Mouse (Mus musculus) neural tube, embryonic 15.5 days (tissue): ENCODE results near the gene Larp1. TPM values are rescaled to one million over a fixed set of nuclear protein-coding genes. Genes with fewer than 3 reads are reported as not detected.

ENCODE experiments used
- ATAC-seq: fragments of 200-750 bp; cut with Nextera tagmentation; 2 replicates; pipeline ENCODE4 v1.8.0; 2017; ENCODE audit warnings: mild to moderate bottlenecking, moderate TSS enrichment, moderate library complexity; ENCODE audit not compliant: low FRiP score
- H3K27ac ChIP-seq: fragments of 300-500 bp; sonication (generic); replicated peaks from 2 replicates; pipeline ENCODE4 v1.5.1; 2015; ENCODE audit warnings: mild to moderate bottlenecking, inconsistent platforms
- H3K27me3 ChIP-seq: fragments of 300-500 bp; sonication (generic); replicated peaks from 2 replicates; pipeline ENCODE4 v1.6.1; 2015; ENCODE audit warnings: inconsistent platforms
- H3K36me3 ChIP-seq: fragments of 300-500 bp; sonication (generic); 2 replicates; pipeline ENCODE4 v1.6.1; 2015; ENCODE audit warnings: inconsistent platforms
- H3K4me1 ChIP-seq: fragments of 300-500 bp; sonication (generic); 2 replicates; pipeline ENCODE4 v1.6.1; 2015; ENCODE audit warnings: inconsistent platforms
- H3K4me2 ChIP-seq: fragments of 300-500 bp; sonication (generic); 2 replicates; pipeline ENCODE4 v1.6.1; 2015; ENCODE audit warnings: inconsistent platforms, mild to moderate bottlenecking, moderate library complexity
- H3K4me3 ChIP-seq: fragments of 300-500 bp; sonication (generic); replicated peaks from 2 replicates; pipeline ENCODE4 v1.5.1; 2015; ENCODE audit warnings: mild to moderate bottlenecking, inconsistent platforms
- H3K9ac ChIP-seq: fragments of 300-500 bp; sonication (generic); replicated peaks from 2 replicates; pipeline ENCODE4 v1.6.1; 2015; ENCODE audit warnings: mild to moderate bottlenecking, inconsistent platforms
- H3K9me3 ChIP-seq: fragments of 300-500 bp; sonication (generic); replicated peaks from 2 replicates; pipeline ENCODE4 v1.6.1; 2016; ENCODE audit warnings: inconsistent platforms
- WGBS: fragments of 180-500 bp; shearing (Covaris S2); methylation state at CpG from one replicate; pipeline ENCODE4 v1.1.7; 2015; ENCODE audit warnings: mixed read lengths; 5-methylcytosine and 5-hydroxymethylcytosine counted together
- polyA plus RNA-seq: library from polyadenylated mRNA; unstranded; fragments of >200 nt; fragmentation: Nextera tagmentation; extraction: Ambion mirVana; gene quantifications from 2 replicates; pipeline ENCODE4 v1.2.1, GENCODE M21; 2015

Larp1 gene
- 19.9 and 20.5 TPM in 2 replicates for polyA plus RNA-seq

DNA sequence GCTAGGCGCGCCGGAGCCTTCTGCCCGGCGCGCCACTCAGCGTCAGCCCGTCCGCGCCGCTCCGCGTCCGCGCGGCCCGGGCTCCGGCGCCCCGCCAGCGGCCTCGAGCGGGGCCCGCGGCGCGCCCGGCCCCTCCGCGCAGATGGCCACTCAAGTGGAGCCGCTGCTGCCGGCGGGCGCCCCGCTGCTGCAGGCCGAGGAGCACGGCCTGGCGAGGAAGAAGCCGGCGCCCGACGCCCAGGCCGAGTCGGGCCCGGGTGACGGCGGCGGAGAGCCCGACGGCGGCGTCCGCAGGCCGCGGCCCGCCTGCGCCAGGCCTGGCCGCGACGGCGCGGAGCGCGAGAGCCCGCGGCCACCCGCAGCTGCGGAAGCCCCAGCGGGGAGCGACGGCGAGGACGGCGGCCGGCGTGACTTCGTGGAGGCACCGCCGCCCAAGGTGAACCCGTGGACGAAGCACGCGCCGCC is at the start of gene Larp1:
Gene Larp1 (plus strand): TSS at position 14 of the 465 bp plus-strand sequence.
- WGBS: under 1% methylated on average over 52 of the region's 84 CpGs
- peak within 1 kb of the TSS; percentile 88 for H3K9ac ChIP-seq
- peak within 1 kb of the TSS; percentile 96 for H3K4me2 ChIP-seq
- peaks cover 34% of the 10 kb centered on the region for H3K4me1 ChIP-seq
- no peaks in the 10 kb centered on the region for H3K9me3 ChIP-seq
- peak within 1 kb of the TSS; percentile 75 for H3K4me3 ChIP-seq
- H3K36me3 ChIP-seq: no peaks in the 10 kb centered on the region
- H3K27ac ChIP-seq: peak within 1 kb of the TSS; percentile 92
- peak; percentile 71; the same call in 1 of the 2 replicates for ATAC-seq
- no peaks in the 10 kb centered on the region for H3K27me3 ChIP-seq

DNA sequence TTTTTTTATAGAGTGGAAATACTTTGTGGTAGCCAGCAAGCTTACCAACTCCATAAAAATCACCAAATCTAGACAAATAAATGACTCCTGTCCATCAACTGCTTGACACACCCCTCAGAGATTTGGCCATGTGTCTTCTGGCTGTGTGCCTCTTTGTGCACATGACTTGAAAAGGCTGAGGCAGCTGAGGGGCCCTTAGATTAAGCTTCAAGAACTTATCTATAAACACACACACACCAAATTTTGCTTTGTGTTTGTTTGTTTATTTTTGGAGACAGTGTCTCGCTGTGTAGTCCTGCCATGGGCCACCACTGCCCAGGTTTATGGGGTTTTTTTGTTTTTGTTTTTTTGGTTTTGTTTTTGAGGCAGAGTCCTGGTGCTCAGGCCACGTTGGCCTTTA is 48.9 kb upstream of the Larp1 start:
- Histone ChIP-seq H3K4me1 (peaks cover 16% of the 10 kb centered on the region), H3K9ac (no peak overlapping the region), H3K27ac (no peak overlapping the region), H3K4me2 (no peak overlapping the region), H3K9me3 (no peaks in the 10 kb centered on the region), H3K4me3 (no peak overlapping the region), H3K27me3 (no peaks in the 10 kb centered on the region), H3K36me3 (no peaks in the 10 kb centered on the region)
- no peak for ATAC-seq
- 83% methylated on average over 2 of the region's 2 CpGs for WGBS

DNA sequence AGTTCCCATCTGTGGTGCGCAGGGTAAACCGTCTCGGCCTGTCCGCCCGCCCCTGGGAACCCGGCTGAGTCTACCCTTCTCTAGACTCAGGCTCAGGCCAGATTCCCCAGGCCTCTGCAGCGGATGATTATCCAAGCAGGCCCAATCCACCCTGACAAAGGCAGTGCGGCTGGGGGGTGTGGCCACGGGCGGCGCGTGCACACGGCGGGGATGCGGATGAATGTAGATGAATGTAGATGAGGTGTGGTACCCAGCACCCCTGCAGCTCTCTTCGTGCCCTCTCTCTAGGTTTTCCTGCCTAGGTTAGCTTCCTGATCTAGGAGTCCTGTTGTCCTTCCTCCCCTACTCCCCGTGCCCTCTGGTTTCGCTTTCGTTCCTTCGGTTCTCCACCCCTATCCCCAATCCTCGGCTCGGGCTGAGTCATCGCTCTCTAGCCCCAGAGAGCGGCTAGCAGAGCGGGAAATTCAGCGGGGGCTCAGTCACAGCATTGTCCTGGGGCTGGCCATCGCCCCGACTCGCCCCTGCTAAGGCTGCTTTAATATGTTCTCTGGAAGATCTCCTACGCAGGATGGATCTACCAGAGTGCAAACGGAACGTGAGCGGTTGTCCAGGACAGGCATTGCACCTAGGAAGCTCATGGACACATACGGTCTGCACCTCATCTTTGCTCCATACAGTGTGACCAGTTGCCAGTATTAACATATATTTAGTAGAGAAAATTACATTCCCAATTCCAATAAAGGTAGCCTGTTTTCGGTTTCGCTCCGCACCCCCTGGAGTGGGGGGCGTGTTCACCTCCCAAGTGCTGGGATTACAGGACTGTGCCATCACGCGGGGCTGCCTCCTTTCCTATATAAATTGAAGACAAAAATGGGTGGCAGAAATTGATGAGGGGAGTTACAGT is 46.2 kb upstream of the Larp1 start:
- Histone ChIP-seq H3K9me3 (no peaks in the 10 kb centered on the region), H3K4me1 (peaks cover 16% of the 10 kb centered on the region), H3K27me3 (no peaks in the 10 kb centered on the region), H3K4me3 (peak overlapping the region; percentile 55), H3K36me3 (no peaks in the 10 kb centered on the region), H3K27ac (peak overlapping the region; percentile 90), H3K4me2 (peak overlapping the region; percentile 88), H3K9ac (peak overlapping the region; percentile 67)
- under 1% methylated on average over 37 of the region's 40 CpGs for WGBS
- ATAC-seq: peak; percentile 94

DNA sequence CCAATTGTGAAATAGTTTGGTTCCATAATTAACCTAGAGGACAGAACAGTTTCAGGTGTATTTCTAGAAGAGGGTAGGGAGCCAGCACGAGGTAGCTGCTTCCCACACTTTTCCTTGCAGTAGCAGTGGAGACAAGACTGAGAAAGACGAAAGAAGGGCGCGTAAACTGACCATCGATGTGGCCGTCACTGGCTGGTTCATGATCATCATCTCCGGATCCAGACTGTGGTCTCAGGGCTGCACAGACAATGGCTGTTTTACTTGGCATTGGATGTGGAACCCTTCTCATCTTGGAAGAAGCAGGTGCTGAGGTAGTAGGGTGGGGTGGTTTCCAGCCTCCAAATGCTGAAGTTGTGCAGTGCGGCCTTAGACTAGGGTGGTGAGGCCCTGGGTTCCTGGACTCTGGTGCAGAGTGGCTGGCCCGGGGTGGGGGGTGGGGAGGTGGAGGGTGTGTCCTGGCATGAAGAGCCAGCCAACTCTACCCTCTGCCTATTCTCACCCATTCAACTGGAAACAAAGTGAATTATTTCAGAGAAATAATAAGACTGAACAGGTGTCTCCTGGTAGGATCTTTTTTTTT is 45.5 kb upstream of the Larp1 start:
- peak overlapping the region; percentile 90; the same call in 1 of the 2 replicates for H3K27ac ChIP-seq
- H3K27me3 ChIP-seq: no peaks in the 10 kb centered on the region
- H3K4me3 ChIP-seq: peak overlapping the region; percentile 55
- peaks cover 16% of the 10 kb centered on the region for H3K4me1 ChIP-seq
- no peaks in the 10 kb centered on the region for H3K9me3 ChIP-seq
- H3K36me3 ChIP-seq: no peaks in the 10 kb centered on the region
- 37% methylated on average over 9 of the region's 9 CpGs for WGBS
- H3K9ac ChIP-seq: peak overlapping the region; percentile 67
- peak overlapping the region; percentile 88 for H3K4me2 ChIP-seq
- no peak for ATAC-seq

DNA sequence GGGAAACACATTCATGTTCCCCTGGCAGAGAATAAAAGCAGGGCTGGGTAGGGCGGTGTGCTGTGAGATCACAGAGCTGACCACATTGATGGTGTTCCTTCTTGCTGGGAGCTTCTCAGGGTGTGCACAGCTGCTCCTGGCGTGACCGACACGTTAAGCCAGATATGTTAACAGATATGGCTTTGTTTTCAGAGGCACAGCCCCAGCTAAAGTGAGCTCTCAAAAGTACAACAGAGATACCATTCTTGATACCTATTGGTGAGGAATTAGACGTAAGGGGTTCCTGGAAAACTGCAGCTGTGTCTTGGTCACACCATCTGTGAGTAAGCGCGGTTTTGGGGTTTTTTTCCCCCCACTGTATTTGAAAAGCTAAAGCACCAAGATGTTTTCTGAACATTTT is 42.2 kb upstream of the Larp1 start:
- H3K36me3 ChIP-seq: no peaks in the 10 kb centered on the region
- no peak overlapping the region for H3K27ac ChIP-seq
- WGBS: 68% methylated on average over 7 of the region's 7 CpGs
- H3K9me3 ChIP-seq: no peaks in the 10 kb centered on the region
- no peak overlapping the region for H3K4me3 ChIP-seq
- ATAC-seq: no peak
- no peak overlapping the region for H3K9ac ChIP-seq
- no peaks in the 10 kb centered on the region for H3K27me3 ChIP-seq
- H3K4me1 ChIP-seq: peaks cover 16% of the 10 kb centered on the region
- H3K4me2 ChIP-seq: no peak overlapping the region

DNA sequence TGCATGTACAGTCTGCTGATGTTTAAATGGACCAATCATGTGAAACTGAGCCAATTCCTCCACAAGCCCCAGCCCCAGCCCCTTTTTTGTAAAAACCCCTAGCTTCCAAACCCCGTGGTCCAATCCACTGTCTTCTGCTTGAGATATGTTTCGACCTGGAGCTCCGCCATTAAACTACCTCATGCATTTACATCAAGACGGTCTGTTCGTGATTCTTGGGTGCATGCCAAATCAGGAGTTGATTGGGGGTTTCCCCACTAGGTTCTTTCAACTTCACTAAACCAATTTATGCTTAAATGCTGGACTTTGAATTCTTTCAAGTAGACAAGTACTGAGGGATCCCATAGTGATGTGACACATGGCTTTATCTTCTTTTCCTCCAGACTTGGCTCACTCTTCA is 40.6 kb upstream of the Larp1 start:
- no peak for ATAC-seq
- no peak overlapping the region for H3K4me2 ChIP-seq
- no peaks in the 10 kb centered on the region for H3K9me3 ChIP-seq
- no peak overlapping the region for H3K4me3 ChIP-seq
- no peaks in the 10 kb centered on the region for H3K36me3 ChIP-seq
- no peak overlapping the region for H3K27ac ChIP-seq
- no peaks in the 10 kb centered on the region for H3K27me3 ChIP-seq
- H3K9ac ChIP-seq: no peak overlapping the region
- WGBS: 77% methylated on average over 5 of the region's 5 CpGs
- H3K4me1 ChIP-seq: peaks cover 3% of the 10 kb centered on the region

DNA sequence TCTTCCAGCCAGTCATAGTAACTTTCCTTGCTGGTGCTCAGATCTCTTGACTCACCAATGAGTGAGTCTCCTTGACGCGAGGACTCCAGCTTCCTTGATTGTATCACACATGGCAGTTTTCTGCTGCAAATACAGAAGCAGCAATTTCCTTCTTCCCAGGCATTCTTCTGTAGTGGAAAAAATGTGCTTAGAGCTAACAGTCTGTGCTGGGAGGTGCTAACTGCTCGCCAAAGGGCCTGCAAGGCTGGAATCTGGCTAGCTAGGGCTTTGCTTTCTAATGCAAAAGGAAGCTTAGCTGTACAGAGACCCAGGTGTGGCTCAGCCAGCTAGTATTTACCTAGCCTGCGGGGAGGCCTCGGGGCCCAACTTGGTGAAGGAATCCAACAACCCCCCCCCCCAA is 38.3 kb upstream of the Larp1 start:
- H3K4me2 ChIP-seq: no peak overlapping the region
- no peaks in the 10 kb centered on the region for H3K4me1 ChIP-seq
- H3K9me3 ChIP-seq: no peaks in the 10 kb centered on the region
- no peaks in the 10 kb centered on the region for H3K27me3 ChIP-seq
- 35% methylated on average over 5 of the region's 5 CpGs for WGBS
- H3K36me3 ChIP-seq: no peaks in the 10 kb centered on the region
- ATAC-seq: no peak
- no peak overlapping the region for H3K27ac ChIP-seq
- no peak overlapping the region for H3K4me3 ChIP-seq
- H3K9ac ChIP-seq: no peak overlapping the region

DNA sequence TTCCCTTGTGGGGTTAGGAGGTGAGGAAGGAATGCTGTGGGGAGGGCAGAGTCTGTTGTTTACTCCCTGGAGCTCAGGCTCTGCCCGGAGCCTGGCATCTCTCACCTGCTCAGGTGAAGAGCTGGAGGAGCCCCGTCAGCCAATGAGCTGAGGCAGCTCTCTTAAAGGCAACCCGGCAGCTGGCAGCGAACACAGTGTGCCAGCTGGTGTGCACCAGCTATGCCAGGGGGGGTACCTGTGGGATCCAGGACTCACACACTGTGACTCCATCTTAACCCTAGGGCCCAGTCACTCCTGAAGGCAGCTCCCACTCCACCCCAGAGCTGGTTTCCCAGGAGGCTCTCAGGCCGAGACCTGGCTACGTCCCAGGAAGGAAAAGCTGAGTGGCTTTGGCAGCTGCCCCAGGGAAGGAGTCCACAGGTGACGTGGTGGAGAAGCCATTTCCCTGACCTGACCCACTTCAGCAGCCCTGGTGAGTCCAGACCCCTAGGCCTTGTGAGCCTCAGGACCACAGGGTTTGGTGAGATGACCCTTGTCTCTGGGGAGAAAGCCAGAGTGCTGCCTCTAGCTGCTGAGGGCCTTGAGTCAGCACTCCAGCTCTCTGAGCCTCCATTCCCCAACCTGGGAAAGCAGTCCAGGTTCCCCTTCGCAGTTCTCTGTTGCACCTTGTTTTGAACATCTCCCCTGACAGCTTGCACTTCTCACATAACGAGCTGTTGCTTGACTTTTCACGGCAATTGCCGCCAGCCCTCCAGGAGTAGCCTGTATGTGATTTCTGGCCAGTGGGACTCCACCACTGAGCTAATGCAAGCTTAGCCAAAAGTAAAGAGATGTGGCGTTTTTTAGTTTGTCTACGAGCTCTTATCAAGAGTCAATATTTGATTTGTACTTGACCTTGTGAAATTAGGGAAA is 35.6 kb upstream of the Larp1 start:
- Histone ChIP-seq H3K4me3 (no peak overlapping the region), H3K4me1 (no peaks in the 10 kb centered on the region), H3K9me3 (no peaks in the 10 kb centered on the region), H3K4me2 (no peak overlapping the region), H3K27me3 (no peaks in the 10 kb centered on the region), H3K27ac (no peak overlapping the region), H3K9ac (no peak overlapping the region), H3K36me3 (no peaks in the 10 kb centered on the region)
- no peak for ATAC-seq
- WGBS: 76% methylated on average over 13 of the region's 13 CpGs

DNA sequence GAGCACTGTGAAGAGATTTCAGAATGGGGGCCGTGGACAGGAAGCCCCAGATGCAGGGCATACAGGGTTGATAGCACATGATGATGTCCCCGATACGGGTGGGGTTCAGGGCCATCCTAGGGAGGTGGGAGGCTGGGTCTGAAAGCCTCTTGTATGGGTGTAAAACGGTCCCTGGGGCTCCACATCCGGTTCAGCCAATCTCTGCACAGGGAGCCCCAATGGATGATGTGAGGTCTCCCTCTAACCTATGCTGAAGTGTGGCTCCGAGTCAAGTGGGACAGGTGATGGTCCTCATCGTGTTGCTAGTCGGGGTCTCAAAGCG is 35.0 kb upstream of the Larp1 start:
- no peaks in the 10 kb centered on the region for H3K9me3 ChIP-seq
- WGBS: 80% methylated on average over 9 of the region's 9 CpGs
- no peak overlapping the region for H3K9ac ChIP-seq
- H3K27me3 ChIP-seq: no peaks in the 10 kb centered on the region
- H3K27ac ChIP-seq: no peak overlapping the region
- H3K4me1 ChIP-seq: no peaks in the 10 kb centered on the region
- no peak for ATAC-seq
- H3K36me3 ChIP-seq: no peaks in the 10 kb centered on the region
- H3K4me2 ChIP-seq: no peak overlapping the region
- H3K4me3 ChIP-seq: no peak overlapping the region

DNA sequence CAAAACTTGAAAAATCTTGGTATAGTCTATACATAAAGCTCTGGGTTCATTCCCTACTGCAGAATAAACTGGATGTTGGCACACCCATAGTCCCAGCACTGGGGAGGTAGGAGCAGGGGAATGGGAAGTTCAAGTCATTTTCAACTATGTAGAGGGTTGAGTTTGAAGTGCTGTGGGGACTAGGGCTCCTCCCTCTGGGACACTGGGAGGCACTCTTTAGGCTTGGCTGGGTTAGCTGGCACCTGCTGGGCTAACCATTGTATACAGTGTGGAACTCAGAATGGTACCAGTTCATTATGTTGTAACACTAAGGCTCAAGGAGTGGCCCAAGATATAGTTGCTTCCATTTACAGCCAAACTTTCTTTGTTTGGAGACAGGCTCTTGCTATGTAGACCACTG is 33.0 kb upstream of the Larp1 start:
- Histone ChIP-seq H3K4me1 (no peaks in the 10 kb centered on the region), H3K36me3 (no peaks in the 10 kb centered on the region), H3K4me3 (no peak overlapping the region), H3K4me2 (no peak overlapping the region), H3K27me3 (no peaks in the 10 kb centered on the region), H3K9me3 (no peaks in the 10 kb centered on the region), H3K9ac (no peak overlapping the region), H3K27ac (no peak overlapping the region)
- ATAC-seq: no peak

DNA sequence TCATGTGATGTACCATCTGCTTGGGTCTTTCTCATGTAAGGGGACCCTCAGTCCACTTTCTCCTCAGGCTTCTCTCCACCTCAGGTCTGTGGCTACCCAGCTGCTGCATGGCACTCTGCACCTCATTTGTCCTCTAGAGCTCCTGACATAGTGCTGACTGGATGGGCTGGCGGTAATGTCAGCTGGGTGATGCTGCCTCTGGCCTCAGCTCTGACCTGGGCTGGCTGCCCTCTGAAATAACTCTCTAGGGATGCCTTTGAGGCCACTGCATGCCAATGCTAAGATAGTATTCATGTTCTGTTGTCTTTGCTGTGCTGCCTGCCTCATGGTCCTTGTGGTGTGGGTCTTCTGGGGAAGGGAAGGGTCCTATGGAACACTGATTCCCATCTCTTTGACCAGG is 31.2 kb upstream of the Larp1 start:
- WGBS: 82% methylated on average over 1 of the region's 1 CpGs
- Histone ChIP-seq H3K4me2 (no peak overlapping the region), H3K9me3 (no peaks in the 10 kb centered on the region), H3K9ac (no peak overlapping the region), H3K27me3 (no peaks in the 10 kb centered on the region), H3K36me3 (no peaks in the 10 kb centered on the region), H3K27ac (no peak overlapping the region), H3K4me1 (no peaks in the 10 kb centered on the region), H3K4me3 (no peak overlapping the region)
- no peak for ATAC-seq
